Mouse (Mus musculus) ES-E14 (cell line): Measurements from ENCODE around the gene Mcidas. TPM values are rescaled to one million over a fixed set of nuclear protein-coding genes. Genes with fewer than 3 reads are reported as not detected.

ENCODE experiments used
- DNase-seq: peaks from one replicate; pipeline ENCODE4 v3.0.0-alpha.2; 2013; ENCODE audit warnings: low read depth, low spot score
- H3K27ac ChIP-seq: 2 replicates; pipeline ENCODE4 v1.5.1; 2012; ENCODE audit warnings: low read depth, mild to moderate bottlenecking, low read length, moderate library complexity, mixed read lengths; ENCODE audit not compliant: poor library complexity, insufficient read depth, severe bottlenecking
- H3K36me3 ChIP-seq: 2 replicates; pipeline ENCODE4 v1.6.1; 2012; ENCODE audit warnings: mild to moderate bottlenecking, low read length, moderate library complexity, mixed read lengths; ENCODE audit not compliant: control insufficient read depth, poor library complexity, insufficient read depth, severe bottlenecking
- H3K4me1 ChIP-seq, 2 experiments: fragments of 150-350 bp in 1 of 2; sonication (generic) in 1 of 2; 2 replicates each; pipeline ENCODE4 v1.6.1; 2012; ENCODE audit warnings: low read length in 2 of 2, mild to moderate bottlenecking in 1 of 2, mixed read lengths in 1 of 2; ENCODE audit not compliant: control insufficient read depth in 2 of 2, insufficient read depth in 2 of 2, poor library complexity in 1 of 2
- H3K4me3 ChIP-seq, 2 experiments: fragments of 150-350 bp in 1 of 2; sonication (generic) in 1 of 2; 2 replicates each; pipeline ENCODE4 v1.5.1; 2012; ENCODE audit warnings: low read length in 2 of 2, low read depth in 1 of 2, mild to moderate bottlenecking in 1 of 2, mixed read lengths in 1 of 2; ENCODE audit not compliant: insufficient read depth in 1 of 2, poor library complexity in 1 of 2, severe bottlenecking in 1 of 2
- H3K9ac ChIP-seq: 2 replicates; pipeline ENCODE4 v1.6.1; 2012; ENCODE audit warnings: low read depth, mild to moderate bottlenecking, low read length, mixed read lengths; ENCODE audit not compliant: poor library complexity, insufficient read depth, severe bottlenecking
- H3K9me3 ChIP-seq: fragments of 150-350 bp; sonication (generic); 2 replicates; pipeline ENCODE4 v1.6.1; 2012; ENCODE audit warnings: low read depth, mild to moderate bottlenecking, low read length; ENCODE audit not compliant: control insufficient read depth, insufficient read depth
- CHD2 ChIP-seq: IDR thresholded peaks from 2 replicates; pipeline ENCODE4 v1.6.1; 2014; ENCODE audit warnings: mild to moderate bottlenecking, low read depth, low read length, inconsistent platforms
- HCFC1 ChIP-seq: IDR thresholded peaks from 2 replicates; pipeline ENCODE4 v1.6.1; 2012; ENCODE audit warnings: low read length, inconsistent platforms, borderline replicate concordance; ENCODE audit not compliant: insufficient read depth
- MAFK ChIP-seq: IDR thresholded peaks from 2 replicates; pipeline ENCODE4 v1.6.1; 2014; ENCODE audit warnings: mild to moderate bottlenecking, low read depth, low read length, inconsistent platforms; ENCODE audit not compliant: insufficient read depth
- ZC3H11A ChIP-seq: IDR thresholded peaks from 2 replicates; pipeline ENCODE4 v1.6.1; 2012; ENCODE audit warnings: low read depth, mild to moderate bottlenecking, inconsistent platforms, low read length, borderline replicate concordance
- ZNF384 ChIP-seq: IDR thresholded peaks from 2 replicates; pipeline ENCODE4 v1.6.1; 2012; ENCODE audit warnings: low read depth, low read length, inconsistent platforms
- in situ Hi-C, 2 experiments: fragments of 600-800 bp; cut with MboI; formaldehyde crosslinking; loops; one replicate each; pipeline ENCODE4 v1.15.1; 2025; ENCODE audit warnings: low sequenced_read_pairs in 2 of 2, inconsistent platforms in 1 of 2; ENCODE audit not compliant: unreplicated experiment in 2 of 2
- total RNA-seq: library from RNA; depleted of rRNA; stranded (reverse); fragments of 300-350 nt; gene quantifications from 2 replicates; pipeline ENCODE4 v1.2.3, GENCODE M21; 2012

Mcidas gene
- total RNA-seq, 1 experiment = not detected

DNA sequence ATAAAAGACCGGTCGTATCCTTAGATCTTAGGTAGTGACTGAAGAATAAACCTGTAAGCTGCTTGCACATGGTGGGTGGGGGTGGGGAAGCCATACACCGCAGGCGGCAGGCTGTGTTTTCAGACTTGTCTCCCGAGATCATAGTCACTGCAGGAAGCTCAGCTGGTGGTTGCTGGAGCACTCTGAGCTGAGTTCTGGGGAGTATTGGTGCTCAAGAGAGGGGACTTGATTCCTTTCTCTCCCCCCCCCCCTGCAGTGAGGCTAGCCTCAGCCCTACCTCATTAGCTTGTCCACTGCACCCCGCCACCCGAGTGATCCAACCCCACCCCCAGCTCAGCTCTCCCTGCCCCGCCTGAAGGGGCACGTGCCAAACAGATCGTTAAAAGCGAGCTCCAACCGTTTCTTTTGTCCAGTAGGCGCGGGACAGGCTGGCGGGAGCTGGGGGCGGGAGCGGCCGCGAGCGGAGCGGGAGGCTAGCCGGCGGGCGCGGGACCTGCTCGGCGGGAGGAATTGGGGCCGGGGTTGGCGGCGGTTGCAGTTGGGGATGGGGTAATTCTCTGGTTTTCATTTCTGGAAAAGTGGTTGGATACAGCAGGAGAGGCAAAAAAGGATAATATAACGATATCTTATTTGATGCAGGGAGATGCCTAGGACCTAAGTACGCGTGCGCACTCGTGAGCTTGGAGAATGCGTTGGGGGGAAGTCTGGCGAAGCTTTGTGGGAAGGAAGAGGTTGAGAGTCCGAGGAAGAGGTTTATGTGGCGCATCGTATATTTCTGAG, 38.3 kb downstream of the Mcidas start:
- Histone ChIP-seq H3K27ac (no peak overlapping the region), H3K4me1 (peaks cover 0 to 8% of the 10 kb centered on the region in 2 experiments; a peak in 2 of 4 replicates)
- in situ Hi-C loops = no loop called here

DNA sequence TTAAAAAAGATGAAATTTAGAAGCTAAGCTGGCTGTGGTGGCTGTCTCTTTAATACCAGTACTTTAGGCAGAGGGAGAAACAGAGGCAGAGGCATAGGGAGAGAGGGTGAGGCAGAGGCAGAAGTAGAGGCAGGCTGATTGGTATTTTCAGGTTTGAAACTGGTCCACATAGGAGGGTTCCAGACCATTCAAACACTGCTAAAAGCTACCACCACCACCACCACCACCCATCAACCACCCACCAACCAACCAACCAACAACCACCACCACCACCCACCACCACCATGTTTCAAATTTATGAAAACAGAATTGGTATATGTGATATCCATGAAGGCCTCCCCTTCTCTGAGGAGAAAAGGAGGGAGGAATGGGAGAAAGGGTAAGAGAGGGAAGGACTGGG, 39.2 kb downstream of the Mcidas start:
- no peaks in the 10 kb centered on the region for H3K9me3 ChIP-seq
- no peak overlapping the region for H3K27ac ChIP-seq
- no peak for TF ChIP-seq HCFC1
- no peak for TF ChIP-seq CHD2
- TF ChIP-seq MAFK = no peak
- no peak for TF ChIP-seq ZNF384
- TF ChIP-seq ZC3H11A = no peak

More for the DNA sequence above, 38.3 kb downstream of the Mcidas start:
- DNase-seq = peak; percentile 29
- TF ChIP-seq CHD2 (no peak), ZNF384 (no peak), HCFC1 (no peak)
- peak overlapping the region; percentile 54 to 65 for H3K4me3 ChIP-seq
- H3K36me3 ChIP-seq = no peaks in the 10 kb centered on the region
- no peaks in the 10 kb centered on the region for H3K9me3 ChIP-seq
- 0 out of 2 replicates have a peak overlapping the region, but pooled peaks have one; percentile 3 for H3K9ac ChIP-seq

DNA sequence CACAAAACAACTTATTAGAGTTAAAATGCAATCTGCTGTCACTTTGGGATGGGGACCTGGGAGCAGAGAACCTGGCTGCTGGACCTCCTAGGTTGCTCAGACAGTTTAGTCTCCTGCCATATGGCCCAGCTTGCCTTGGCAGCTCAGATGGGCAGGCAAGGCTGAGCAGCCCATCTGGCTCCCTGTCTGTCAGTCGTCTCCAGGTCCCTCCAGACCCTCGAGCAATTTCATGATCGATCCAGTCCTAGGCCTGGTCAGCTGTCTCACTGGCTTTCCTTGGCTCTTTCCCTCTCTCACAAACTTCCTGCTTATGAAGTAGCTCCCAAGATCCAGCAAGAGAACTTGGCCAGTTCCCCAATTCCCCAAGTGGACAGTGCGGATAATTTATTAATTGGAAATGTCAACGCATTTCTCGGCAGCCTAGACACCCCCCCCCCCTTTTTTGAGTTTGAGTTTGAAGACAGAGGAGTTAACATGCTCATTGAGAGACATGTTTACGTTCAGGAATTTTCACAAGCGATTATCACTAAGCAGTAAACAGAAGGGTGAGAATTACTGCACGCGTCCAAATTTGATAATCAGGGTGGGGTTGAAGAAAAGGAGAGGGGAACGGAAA, 40.7 kb downstream of the Mcidas start:
- Histone ChIP-seq H3K36me3 (no peaks in the 10 kb centered on the region), H3K4me3 (peak overlapping the region; percentile 60 to 63; a peak in 3 of 4 replicates), H3K27ac (no peak overlapping the region), H3K4me1 (peaks cover 0 to 8% of the 10 kb centered on the region in 2 experiments; a peak in 2 of 4 replicates), H3K9ac (no peak overlapping the region), H3K9me3 (no peaks in the 10 kb centered on the region)
- DNase-seq = no peak
- in situ Hi-C loops = no loop called here
- TF ChIP-seq ZNF384 = no peak
- TF ChIP-seq CHD2 = no peak
- TF ChIP-seq HCFC1 = no peak

More for the DNA sequence above, 39.2 kb downstream of the Mcidas start:
- Histone ChIP-seq H3K4me1 (peaks cover 0 to 8% of the 10 kb centered on the region in 2 experiments; a peak in 2 of 4 replicates), H3K9ac (no peak overlapping the region), H3K4me3 (no peak overlapping the region), H3K36me3 (no peaks in the 10 kb centered on the region)
- in situ Hi-C loops = no loop called here
- DNase-seq = no peak

DNA sequence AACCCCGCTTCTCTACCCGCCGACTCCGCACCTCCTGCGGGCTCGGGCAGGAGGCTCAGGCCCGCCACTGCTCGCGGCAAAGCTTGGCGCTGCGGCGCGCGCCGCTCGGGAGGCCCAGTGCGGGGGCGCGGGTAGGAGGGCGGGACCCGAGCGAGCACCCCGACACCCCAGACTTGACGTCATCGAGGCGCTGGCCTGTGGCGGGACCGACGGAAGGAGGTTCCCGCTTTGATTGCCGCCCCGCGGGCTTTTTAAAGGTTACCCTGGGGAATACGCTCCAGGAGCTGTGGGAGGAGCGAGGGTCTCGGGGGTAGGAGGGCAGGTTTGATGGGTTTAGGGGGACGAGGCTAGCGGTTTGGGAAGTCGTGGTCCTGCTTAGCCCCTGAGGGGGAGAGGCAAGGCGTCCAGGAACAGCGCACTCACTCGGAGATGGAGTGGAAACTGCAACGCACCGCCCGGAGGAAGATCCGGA, 41.3 kb downstream of the Mcidas start, which contains the start of gene Cdc20b:
Cdc20b (plus strand) TSS at position 162 of the 472 bp plus-strand sequence.
- Histone ChIP-seq H3K27ac (no peak within 1 kb of the TSS), H3K9me3 (no peaks in the 10 kb centered on the region), H3K4me1 (peaks cover 0 to 8% of the 10 kb centered on the region in 2 experiments; a peak in 2 of 4 replicates), H3K9ac (peak within 1 kb of the TSS; percentile 41; the same call in 1 of the 2 replicates), H3K4me3 (peak within 1 kb of the TSS; percentile 60 to 63), H3K36me3 (no peaks in the 10 kb centered on the region)
- no peak for DNase-seq
- in situ Hi-C loops = no loop called here
- TF ChIP-seq CHD2 (no peak), HCFC1 (peak; percentile 15; the same call in 1 of the 2 replicates)

DNA sequence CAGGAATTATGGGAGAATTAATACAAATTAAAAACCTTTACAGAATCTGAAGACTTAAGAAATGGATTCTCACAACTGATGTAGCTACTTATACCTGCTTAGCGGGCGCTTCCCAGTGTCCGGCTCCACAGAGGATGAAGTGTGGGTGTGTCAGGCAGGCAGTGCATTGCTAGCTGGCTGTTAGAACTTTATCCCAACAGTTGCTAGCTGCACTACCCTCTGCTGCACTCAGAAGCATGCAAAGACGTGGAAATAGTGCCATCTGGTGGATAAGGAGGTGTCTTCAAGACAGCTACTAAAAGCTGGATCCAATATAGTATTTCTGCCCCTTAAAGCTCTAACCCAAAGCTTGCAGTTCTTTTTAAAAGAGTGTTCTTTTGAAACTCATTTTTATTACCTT, 42.2 kb downstream of the Mcidas start:
- in situ Hi-C loops = no loop called here
- TF ChIP-seq MAFK = no peak
- no peak for TF ChIP-seq HCFC1
- no peak for TF ChIP-seq CHD2
- TF ChIP-seq ZC3H11A = peak; percentile 96
- TF ChIP-seq ZNF384 = no peak
- Histone ChIP-seq H3K4me1 (peaks cover under 1 to 7% of the 10 kb centered on the region in 2 experiments; a peak in 1 of 4 replicates), H3K27ac (no peak overlapping the region), H3K36me3 (no peaks in the 10 kb centered on the region), H3K4me3 (peak overlapping the region; percentile 60 to 63; a peak in 1 of 4 replicates), H3K9me3 (no peaks in the 10 kb centered on the region), H3K9ac (no peak overlapping the region)
- DNase-seq = peak; percentile 90
